Mouse (Mus musculus): Measurements from ENCODE around the gene Smpdl3a.
A peak's percentile ranks its signal among the peaks of the same experiment; 100 is the strongest.

Gene Smpdl3a

DNA sequence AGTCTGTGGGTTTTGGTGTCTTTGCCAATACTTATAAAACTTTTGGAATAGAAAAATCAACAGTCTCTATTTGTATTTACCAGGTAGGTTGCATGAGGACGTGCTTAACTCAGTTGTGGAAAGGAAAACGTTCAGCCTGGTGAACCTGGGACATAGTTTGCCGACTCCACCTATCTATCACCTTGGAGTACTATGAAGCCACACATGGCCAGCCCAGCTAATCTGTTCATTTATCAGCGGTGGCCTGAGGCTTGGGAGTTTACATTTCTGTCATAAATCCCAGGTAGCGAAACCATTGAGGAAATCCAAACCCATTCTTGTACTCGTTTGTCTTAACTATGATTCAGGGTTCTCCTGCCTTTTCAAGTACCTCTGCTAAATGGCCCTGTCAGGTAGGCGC, at the start of gene Smpdl3a:
Gene Smpdl3a (plus strand): TSS at position 318 of the 400 bp plus-strand sequence.
- DNase-seq (ENCODE audit: low read depth, low spot score) = no peak

DNA sequence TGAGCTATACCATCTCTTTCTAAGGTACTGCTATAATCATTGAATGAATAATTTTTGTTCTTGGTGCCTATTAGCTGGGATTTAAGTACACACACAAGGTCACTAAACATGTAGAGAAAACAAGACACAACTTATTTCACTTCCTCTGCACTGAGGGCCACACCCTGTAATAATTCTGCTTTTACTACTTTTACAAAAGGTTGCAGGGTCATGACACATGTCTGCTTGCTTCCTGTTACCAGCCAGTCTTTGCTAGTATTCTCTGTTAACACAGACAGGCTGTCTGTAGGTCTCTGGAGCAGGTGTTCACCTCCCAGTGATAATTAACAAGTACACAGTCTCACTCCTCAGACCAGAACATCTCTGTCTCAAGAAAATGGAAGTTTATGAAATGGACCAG, 48.7 kb upstream of the Smpdl3a start:
- no peak for DNase-seq (ENCODE audit: low read depth, low spot score)

DNA sequence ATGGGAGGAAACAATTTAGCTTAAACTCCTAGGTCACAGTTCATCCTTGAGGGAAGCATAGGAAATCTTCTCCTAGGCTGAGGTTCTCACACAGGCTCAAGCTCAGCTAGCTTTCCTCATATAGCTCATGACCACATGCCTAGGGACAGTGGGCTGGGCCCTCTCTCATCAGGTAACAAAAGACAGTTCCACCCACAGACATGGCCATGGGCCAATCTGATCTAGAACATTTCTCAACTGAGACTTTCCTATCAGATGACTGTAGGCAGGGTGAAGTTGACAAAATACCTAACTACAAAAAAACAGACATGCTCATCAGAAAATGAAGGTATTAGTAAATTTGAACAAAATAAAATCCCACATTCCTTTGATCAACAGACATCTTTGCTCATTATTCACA, 47.0 kb upstream of the Smpdl3a start:
- no peak for DNase-seq (ENCODE audit: low read depth, low spot score)

DNA sequence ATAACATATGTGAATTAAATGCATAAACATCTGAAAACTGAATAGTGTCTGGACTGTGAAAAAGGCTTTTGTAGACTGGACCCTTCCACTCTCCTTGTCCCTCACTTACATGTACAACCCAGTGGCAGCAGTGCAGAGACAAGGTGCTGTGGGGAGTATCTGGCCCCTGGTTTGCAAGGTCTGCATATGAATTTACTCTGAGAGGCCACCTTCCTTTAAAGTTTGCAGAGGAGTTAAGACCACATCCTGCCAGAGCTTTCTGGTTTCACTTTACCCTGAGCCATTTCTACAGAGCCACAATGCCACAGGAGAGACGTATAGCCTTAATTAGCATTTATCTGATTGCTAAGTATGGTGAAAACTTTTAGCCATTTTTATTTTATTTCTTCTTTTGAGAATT, 40.8 kb upstream of the Smpdl3a start:
- DNase-seq (ENCODE audit: low read depth, low spot score) = no peak

DNA sequence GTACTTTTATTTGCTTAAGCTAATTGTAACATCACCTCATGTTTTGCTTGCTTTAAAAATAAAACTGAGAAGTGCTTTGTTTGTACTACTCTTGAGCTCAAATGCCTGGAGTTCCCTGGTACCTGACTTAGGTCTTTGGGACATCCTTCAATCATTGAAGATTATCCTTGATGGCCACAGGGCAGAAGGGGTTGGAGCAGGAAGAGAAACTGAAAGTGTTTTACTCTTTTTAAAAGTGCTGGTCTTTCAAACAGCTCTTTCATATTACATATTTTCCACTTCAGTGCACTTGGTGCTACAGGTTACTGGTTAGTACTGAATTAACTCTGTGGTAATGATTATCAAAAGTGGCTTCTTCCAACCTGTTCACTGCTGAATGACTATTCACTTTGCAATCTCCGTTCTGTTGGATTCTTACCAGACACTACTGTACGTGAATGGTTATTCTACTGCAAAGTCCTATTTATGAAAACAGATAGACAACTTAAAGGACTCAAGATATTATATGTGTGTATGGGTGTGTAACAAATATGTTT, 38.9 kb upstream of the Smpdl3a start:
- no peak for DNase-seq (ENCODE audit: low read depth, low spot score)

DNA sequence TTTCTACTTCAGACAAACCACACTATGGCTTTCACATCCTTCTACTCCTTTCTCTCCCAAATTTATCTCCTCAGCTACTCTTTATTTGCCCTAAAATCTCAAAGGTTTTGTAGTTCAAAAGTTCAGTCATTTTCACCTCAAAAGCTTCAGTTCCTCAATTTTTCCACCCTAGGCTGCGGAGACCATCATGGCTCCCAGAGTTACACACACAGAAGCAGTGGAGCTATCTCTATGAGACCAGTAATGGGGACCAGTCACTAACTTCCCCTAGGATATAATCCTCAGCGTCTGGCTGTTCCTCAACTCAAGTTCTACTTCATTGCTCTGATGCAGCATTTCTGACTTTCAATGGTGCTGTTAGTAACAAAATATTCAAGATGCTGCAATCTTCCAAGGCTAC, 35.1 kb upstream of the Smpdl3a start:
- no peak for DNase-seq (ENCODE audit: low read depth, low spot score)

DNA sequence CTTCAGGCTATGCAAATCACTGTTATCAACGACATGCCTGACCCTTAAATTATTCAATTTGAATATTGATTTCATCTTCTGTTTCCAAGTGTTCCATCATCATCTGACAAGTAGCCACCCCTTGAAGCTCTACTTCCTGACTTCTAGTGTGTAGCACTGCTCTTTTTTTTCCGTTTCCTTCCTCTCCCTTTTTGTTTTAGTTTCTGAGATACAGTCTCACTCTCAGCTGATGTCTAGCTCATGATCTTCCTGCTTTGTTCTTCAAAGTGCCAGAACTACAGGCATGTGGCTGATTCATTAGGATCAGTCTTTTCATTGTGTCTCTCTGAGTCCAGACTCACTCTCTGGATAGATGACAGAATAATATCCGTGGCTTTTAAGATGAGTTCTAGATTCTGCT, 33.4 kb upstream of the Smpdl3a start:
- no peak for DNase-seq (ENCODE audit: low read depth, low spot score)

DNA sequence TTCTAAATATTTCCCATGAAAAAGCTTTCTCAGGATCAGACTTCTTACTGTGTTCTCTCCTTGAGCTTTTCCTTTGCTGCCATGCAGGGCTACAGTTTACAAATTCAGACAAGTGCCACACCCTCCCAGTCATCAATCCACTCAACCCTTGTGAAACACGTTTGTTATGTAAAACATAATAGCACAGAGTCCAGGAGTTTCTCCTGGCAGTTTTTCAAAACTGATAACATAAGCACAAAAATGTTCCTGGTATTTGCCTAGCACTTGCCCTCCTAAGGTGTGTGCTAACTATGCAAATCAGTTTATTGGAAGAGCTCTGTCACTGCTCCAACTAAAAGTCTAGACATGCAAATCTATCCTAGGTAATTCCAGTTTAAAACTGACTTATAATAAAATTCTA, 31.1 kb upstream of the Smpdl3a start:
- DNase-seq (ENCODE audit: low read depth, low spot score) = no peak

DNA sequence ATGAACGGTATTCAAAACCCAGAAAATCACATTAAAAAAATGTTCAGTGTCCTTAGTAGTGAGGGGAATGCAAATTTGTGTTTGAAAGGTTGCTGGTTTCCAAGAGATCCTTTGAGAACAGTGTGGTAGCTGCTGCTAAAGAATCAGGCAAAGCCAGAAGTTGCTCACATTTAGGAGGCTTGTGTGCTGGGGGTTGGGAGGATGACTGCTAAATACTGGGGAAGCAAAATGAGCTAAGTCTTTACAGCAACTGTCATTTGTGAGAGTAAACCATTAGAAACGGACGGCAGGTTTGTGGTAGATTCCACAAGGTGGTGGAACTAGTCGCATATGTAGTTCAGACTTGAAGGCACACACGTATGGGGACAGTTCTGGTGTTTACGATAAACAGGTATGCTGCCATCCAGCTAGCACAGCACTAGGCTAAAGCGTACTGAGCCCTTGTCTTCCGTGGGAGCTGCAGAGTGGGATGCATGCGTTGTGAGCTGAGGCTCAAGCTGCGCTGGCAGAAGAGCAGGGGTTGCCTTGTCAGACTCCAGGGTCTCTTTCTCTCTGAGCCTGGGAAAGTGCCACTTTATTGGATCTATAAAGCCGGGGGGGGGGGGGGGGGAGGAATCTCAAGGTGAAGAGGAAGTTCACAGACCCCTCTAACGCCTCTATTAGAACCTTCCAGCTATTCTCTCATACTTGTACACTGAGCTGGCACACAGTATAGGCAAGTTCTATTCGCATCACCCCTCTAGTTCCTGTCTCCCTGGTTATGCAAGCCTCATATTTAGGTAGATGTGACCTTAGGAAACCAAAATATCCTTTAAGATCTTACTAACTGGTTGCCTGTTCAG, 10.6 kb upstream of the Smpdl3a start:
- DNase-seq (ENCODE audit: low read depth, low spot score) = peak; percentile 58

DNA sequence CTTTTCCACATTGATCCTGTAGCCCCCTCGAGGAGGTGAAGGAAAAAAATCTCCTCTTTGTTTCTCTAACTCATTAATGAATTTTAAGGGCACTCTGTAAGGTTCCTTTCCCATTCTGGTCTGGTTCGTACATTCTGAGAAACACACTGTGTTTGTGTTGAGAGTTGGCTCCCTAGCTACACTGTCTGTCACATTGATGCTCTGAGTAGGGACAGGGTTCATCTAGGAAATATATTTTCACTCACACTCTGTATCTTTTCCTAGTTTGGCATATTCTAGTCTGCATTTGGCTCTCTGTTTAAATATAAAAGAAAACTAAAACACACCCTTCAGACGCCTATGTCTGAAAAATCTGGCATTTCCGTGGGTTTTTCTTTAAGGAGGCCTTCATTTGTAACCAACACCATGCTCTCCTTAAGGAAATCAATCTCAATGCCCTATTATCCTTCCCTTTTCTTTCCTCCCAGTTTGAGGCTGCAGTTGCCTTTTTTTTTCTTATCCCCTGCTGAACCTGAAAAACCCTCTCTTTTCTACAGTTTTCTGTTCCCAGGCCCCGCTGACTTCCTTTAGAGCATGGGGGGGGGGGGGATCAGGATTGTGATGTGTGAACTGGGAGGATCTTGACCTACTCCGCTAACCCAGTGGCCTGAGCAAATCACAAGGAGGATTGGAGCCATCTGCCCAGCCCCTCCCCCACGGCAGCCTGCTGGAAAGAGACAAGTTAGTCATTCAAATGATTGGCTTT, 9.8 kb upstream of the Smpdl3a start:
- DNase-seq (ENCODE audit: low read depth, low spot score) = peak; percentile 87

DNA sequence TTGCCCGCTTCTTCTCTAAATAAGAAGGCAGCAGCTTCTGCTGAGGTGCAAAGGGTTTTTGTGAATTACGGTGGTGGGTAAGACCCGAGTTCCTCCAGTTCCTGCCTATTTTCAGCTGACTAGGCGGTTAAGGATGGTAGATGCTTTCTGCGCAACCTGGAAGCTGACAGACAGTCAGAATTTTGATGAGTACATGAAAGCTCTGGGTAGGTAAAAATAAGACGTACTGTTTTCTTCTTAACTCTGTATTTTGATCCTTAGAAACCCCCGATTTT, 9.3 kb upstream of the Smpdl3a start, which contains the start of gene Fabp7:
Gene Fabp7 (plus strand): TSS at position 6 of the 275 bp plus-strand sequence.
- no peak for DNase-seq (ENCODE audit: low read depth, low spot score)

DNA sequence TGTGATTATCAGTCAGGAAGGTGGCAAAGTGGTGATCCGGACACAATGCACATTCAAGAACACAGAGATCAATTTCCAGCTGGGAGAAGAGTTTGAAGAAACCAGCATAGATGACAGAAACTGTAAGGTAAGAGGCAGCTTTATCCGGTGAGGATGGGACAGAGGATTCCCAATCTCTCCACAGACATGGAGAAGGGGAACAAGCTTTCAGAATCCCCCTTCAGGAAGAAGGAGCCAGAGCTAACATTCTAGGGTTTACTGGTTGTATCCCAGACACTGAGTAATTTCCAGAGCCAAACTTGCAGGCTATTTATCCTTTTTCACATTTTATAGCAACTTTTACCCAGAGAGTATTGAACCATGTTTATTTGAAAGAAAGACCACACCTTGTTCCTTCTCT, 8.6 kb upstream of the Smpdl3a start:
- no peak for DNase-seq (ENCODE audit: low read depth, low spot score)

DNA sequence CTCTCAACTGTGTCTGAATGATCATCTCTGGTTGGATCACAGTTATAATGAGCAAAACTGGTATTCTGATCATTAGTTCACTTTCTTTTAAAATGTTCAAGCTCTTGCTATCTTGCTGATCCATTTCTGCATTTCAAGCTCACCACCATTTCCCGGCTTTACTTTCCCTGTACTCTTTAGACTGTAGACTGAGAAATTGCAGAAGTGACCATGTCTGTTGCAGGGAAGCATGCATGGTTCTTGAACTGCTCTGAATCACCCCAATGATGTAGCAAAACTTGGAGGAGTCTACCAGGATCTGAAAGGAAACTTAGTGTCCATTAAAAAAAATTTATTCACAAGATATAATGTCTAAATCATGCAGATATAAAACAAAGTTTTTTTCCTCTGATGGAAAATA, 1.2 kb upstream of the Smpdl3a start:
- no peak for DNase-seq (ENCODE audit: low read depth, low spot score)

DNA sequence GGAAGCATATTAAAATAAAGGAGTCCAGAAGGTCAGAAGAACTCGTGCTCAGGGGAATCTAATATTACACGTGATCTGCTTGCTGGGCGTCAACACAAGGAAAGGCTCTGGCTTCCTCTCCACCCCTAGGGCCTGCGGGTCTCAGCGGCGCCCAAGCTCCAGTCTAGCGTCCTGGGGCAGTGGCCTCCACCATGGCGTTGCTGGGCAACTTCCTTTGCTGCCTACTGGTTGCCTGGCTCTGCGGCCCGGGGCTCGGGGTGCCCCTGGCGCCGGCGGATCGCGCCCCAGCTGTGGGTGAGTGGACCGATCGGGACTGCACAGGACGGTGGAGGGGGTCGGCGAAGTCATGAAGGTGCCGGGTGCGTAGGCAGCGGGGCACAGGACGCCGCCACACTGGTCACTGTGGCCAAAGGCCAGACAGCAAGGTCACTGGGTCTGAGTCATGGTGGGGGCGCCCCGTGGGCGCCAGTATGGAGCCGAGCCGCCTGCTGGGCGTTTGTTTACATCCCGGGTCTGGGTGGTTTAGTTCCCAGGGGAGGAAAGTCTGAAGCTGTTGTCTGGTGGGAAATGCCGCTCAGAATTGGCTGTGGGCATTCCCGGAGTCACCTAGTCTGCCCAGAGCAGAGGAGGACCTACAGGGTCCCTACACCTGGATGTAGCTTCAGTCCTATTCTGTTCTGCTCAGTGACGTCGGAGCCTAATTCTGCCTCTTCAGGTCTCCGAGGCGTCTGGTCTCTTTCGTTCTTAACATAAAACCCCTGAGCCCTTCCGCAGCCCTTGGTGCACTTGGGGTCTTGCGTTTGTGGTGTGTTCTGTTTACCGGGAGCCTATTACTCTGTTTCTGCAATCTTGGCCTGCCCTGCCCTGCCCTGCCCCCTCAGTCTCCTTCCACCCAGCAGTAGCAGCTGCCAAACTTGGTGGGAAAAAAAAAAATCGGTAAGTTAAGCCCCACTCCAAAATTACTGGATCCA, 641 bp downstream of the Smpdl3a start:
- DNase-seq (ENCODE audit: low read depth, low spot score) = peak; percentile 38

DNA sequence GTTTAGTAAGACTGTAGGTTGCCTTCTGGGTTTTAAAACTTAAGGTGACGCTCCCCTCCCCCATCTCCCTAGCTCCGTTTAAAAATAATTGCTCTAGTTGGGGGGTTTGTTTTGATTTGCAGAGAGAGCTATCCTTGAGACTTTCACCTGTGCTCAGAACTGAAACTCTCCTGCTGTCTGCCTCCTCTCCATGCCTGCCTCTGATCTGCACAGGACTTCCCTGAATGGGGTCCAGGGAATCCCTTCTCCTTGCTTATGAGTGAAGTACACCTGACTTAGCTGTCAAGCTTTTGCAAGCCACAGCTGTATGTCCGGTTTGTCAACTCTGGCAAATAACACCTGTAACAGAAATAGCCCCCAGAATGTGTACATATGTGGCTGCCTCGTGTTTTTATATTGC, 1.4 kb downstream of the Smpdl3a start:
- DNase-seq (ENCODE audit: low read depth, low spot score) = peak; percentile 16

DNA sequence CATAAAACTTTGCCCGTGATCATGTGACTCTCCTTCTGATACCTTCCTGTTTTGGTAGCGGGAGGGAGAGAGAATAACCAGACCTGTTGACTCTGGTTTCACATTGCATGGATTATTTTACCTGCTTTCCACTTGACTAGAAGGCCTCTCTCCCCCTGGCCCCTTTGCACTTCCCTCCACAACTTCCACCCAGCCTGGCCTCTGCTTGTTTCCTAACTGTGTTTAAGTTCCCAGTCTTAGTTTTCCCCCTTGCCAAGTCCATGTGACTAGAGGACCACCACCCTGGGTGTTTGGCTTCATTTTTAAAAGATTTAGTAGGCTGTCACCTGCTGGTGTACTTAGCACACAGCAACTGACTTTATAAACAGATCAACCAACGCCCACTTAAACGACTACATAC, 1.9 kb downstream of the Smpdl3a start:
- peak; percentile 36 for DNase-seq (ENCODE audit: low read depth, low spot score)

DNA sequence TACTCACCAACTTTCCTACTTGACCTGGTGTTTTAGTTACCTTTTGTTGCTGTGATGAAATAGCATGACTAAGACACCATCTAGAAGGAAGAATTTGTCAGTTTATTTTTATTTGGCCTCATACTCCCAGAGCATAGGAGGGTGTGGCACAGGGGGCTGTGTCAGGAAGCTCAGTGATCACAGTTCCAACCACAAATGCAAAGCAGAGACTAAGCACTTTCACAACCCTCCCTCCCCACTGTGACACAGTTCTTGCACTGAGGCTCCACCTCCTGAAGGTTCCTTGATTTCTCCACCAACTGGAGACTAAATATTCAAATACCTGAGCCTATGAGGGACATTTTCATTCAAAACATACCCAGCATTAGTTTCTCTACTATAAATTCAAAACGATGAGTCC, 5.4 kb downstream of the Smpdl3a start:
- DNase-seq (ENCODE audit: low read depth, low spot score) = no peak

DNA sequence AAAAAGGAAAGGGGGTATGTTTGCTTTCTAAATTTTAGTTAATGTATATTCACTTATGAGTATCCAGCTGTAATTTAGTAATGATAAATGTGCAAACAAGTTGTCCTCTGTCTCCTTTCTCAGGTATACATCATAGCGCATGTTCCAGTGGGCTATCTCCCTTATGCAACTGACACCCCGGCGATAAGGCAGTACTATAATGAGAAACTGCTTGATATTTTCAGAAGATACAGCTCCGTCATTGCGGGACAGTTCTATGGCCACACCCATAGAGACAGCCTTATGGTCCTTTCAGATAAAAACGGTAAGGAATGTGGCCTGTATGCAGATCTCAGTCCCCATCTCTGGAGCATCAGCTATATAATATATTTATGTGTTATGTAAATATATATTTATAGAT, 13.6 kb downstream of the Smpdl3a start:
- no peak for DNase-seq (ENCODE audit: low read depth, low spot score)

DNA sequence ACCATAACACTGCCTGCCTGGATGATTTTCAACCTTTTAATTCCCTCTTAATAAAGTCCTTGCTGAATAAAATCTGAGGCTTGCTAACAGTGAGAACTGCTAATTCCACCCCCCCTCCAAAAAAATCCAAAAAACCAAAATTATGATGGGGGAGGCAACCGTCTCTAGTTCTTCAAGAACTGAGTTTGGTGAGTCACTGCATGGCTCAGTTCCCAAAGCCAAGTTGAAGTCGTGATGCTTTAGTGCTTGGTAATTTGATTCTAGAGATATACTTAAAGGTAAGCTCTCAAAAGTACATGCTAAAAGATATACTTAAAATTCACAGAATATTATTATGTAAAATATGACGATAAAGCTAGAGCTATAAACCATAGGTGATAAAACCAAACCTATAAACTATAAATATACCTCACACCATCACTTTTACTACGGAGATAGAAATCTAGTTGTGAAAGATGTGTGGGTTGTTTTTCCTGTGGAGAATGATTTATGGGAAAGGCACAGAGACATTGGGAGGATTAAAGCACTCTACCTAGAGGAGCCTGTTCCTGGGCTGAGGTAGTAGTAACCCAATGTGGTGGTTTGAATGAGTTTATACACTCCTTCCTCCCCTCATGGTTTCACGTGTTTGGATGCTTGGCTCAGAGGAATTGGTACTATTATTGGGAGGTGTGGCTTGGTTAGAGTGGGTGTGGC, 18.2 kb downstream of the Smpdl3a start:
- peak; percentile 82 for DNase-seq (ENCODE audit: low read depth, low spot score)

DNA sequence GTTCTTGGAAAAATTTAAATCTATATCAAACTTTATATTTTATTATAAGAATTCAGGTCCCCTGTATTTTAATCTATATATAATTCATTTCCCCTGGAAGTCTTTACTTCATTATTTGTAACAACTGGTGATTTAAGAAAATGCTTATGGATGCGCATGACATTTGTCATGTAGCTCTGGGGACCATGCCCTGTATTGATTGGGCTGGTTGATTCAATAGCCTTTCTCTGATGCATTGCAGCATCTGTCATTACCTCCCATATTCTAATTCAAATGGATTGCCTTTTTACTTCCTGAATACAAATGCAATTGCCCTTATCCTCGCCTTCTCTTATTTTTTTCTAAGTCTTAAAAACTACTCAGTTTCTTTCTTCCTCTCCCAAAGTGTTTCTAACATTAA, 20.2 kb downstream of the Smpdl3a start:
- DNase-seq (ENCODE audit: low read depth, low spot score) = no peak

DNA sequence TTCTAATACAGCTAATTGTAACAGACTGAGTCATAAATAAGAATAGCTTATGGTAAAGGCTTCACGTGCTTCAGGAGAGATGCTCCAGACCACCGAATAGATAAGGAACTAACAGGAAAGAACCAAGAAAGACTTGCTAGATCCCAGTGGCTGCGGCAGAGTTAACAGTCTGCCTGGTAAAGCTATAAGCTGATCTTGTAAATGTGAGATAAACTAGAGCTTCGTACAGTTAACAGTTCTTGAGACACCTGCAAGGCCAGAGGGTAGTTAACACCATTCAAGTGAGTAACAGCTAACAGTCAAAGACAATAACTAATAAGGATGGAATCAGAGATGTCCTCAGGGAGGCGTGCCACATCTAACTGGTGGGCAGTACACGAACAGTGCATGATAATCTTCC, 21.7 kb downstream of the Smpdl3a start:
- DNase-seq (ENCODE audit: low read depth, low spot score) = no peak
